Mouse (Mus musculus) kidney, postnatal 14 days (tissue): ENCODE data around the gene Cyp39a1.
A peak's percentile ranks its signal among the peaks of the same experiment; 100 is the strongest.

Experiments
- DNase-seq: peaks from one replicate; pipeline ENCODE4 v3.0.0; 2022; ENCODE audit warnings: mixed read lengths

The Cyp39a1 gene

GRCm38 (mm10) chr17:43667290-43667843, at the start of gene Cyp39a1:
Gene Cyp39a1, plus strand, starts transcription at chr17:43667425.
- no peak for DNase-seq

GRCm38 (mm10) chr17:43619156-43619555, 48.1 kb upstream of the Cyp39a1 start:
- DNase-seq = no peak

- no peak for DNase-seq
These were observed 45.1 kb upstream of the Cyp39a1 start for GRCm38 (mm10) chr17:43622076-43622475.

- no peak for DNase-seq
These were observed 39.0 kb upstream of the Cyp39a1 start for GRCm38 (mm10) chr17:43628246-43628645.

GRCm38 (mm10) chr17:43629026-43629495, 38.2 kb upstream of the Cyp39a1 start:
- no peak for DNase-seq

- peak; percentile 14 for DNase-seq
These were observed 37.5 kb upstream of the Cyp39a1 start, which contains the start of gene Tdrd6 for GRCm38 (mm10) chr17:43629496-43630426. Gene Tdrd6, minus strand, starts transcription at chr17:43630299.

GRCm38 (mm10) chr17:43630427-43630760, 36.8 kb upstream of the Cyp39a1 start:
- DNase-seq = no peak

GRCm38 (mm10) chr17:43637146-43637545, 30.1 kb upstream of the Cyp39a1 start:
- no peak for DNase-seq

- no peak for DNase-seq
These were observed 26.4 kb upstream of the Cyp39a1 start for GRCm38 (mm10) chr17:43640825-43641224.

GRCm38 (mm10) chr17:43643191-43643590, 24.0 kb upstream of the Cyp39a1 start:
- DNase-seq = no peak

GRCm38 (mm10) chr17:43644375-43644774, 22.9 kb upstream of the Cyp39a1 start:
- DNase-seq = no peak

- no peak for DNase-seq
These were observed 22.1 kb upstream of the Cyp39a1 start for GRCm38 (mm10) chr17:43645136-43645535.

- DNase-seq = no peak
These were observed 20.3 kb upstream of the Cyp39a1 start for GRCm38 (mm10) chr17:43646925-43647324.

- no peak for DNase-seq
These were observed 17.4 kb upstream of the Cyp39a1 start for GRCm38 (mm10) chr17:43649641-43650436.

- DNase-seq = no peak
These were observed 15.7 kb upstream of the Cyp39a1 start for GRCm38 (mm10) chr17:43651314-43652046.

- DNase-seq = peak; percentile 96
These were observed 492 bp upstream of the Cyp39a1 start, which contains the start of gene Slc25a27 for GRCm38 (mm10) chr17:43666576-43667289. Gene Slc25a27, minus strand, starts transcription at chr17:43667214.

GRCm38 (mm10) chr17:43669145-43669695, 2.0 kb downstream of the Cyp39a1 start:
- no peak for DNase-seq

- no peak for DNase-seq
These were observed 4.7 kb downstream of the Cyp39a1 start for GRCm38 (mm10) chr17:43671907-43672306.

GRCm38 (mm10) chr17:43675228-43675627, 8.0 kb downstream of the Cyp39a1 start:
- peak; percentile 19 for DNase-seq

GRCm38 (mm10) chr17:43676241-43676640, 9.0 kb downstream of the Cyp39a1 start:
- DNase-seq = no peak

GRCm38 (mm10) chr17:43677317-43677716, 10.1 kb downstream of the Cyp39a1 start:
- DNase-seq = no peak
